Mouse (Mus musculus) megakaryocyte, embryonic 14.5 days (primary cell): ENCODE results near the gene Ppm1g. TPM values are rescaled to one million over a fixed set of nuclear protein-coding genes. Genes with fewer than 3 reads are reported as not detected.
A peak's percentile ranks its signal among the peaks of the same experiment; 100 is the strongest.

Source experiments
- H3K27me3 ChIP-seq: replicated peaks from 2 replicates; pipeline ENCODE3; 2012; ENCODE audit warnings: inconsistent platforms
- H3K36me3 ChIP-seq: replicated peaks from 2 replicates; pipeline ENCODE3; 2012; ENCODE audit warnings: low read length, inconsistent platforms, mixed read lengths
- H3K4me1 ChIP-seq: 2 replicates; pipeline ENCODE4 v1.6.1; 2012; ENCODE audit warnings: inconsistent platforms
- H3K4me3 ChIP-seq: replicated peaks from 2 replicates; pipeline ENCODE3; 2012; ENCODE audit warnings: moderate library complexity, mild to moderate bottlenecking, inconsistent platforms
- H3K9me3 ChIP-seq: 2 replicates; pipeline ENCODE4 v1.6.1; 2012; ENCODE audit warnings: inconsistent platforms
- FLI1 ChIP-seq: IDR thresholded peaks from 2 replicates; pipeline ENCODE4 v1.6.1; 2012; ENCODE audit warnings: low read length, inconsistent platforms, mixed read lengths
- GATA1 ChIP-seq: IDR thresholded peaks from 3 replicates; pipeline ENCODE4 v1.6.1; 2012; ENCODE audit warnings: mixed read lengths, low read length, inconsistent platforms, borderline replicate concordance
- polyA plus RNA-seq: library from polyadenylated mRNA; stranded (reverse); fragments of >175 nt; gene quantifications from 2 replicates; pipeline ENCODE4 v1.2.3, GENCODE M21; 2012; ENCODE audit warnings: low replicate concordance; ENCODE audit not compliant: insufficient read depth

Gene Ppm1g
- polyA plus RNA-seq, 1 experiment, result 188 TPM

DNA sequence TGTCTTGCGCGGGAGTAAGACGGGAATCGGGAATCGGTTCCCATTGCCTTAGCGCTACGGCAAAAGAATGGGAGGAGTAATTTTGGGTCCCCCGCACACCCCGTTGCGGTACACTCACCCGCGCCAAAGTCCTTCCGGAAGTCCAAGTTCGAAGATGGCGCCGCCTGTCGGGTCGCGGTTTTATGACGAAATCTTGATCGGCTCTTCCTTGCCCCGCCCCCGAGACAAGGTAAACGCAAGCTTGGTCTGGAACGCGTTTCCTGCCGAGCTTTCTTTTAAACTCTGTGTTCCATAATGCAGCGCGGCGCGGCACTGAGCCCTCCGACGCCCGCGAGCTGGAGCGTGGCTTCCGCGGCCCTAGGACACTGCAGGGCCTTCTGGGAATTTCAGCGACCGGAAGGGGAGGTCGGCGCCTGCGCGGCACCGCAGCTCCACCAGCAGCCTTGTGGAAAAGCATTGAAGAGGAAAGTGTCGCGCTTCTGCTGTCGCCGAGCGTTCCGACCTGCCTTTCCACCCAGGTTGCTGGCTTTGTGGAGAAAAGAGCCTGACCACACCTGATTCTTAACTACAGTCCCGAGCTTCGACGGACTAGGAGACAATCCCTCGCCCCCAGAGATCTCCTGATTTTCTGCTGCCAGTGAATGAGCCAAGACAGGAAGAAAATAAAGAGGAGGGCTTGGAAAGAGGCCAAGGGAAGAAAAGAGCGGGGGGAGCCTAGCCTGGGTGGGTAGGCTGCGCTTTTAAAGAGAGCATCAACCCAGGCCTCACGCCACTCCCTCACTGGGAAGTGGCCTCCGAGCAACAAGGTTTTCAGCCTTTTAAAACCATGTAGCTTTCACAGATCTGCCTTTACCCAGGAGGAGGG, 40.5 kb downstream of the Ppm1g start, which contains the start of the genes Gm29609 and Gtf3c2:
Gm29609 (minus strand) TSS at position 146 of the 865 bp plus-strand sequence.
Gtf3c2 (minus strand) TSS at position 379 of the 865 bp plus-strand sequence.
- TF ChIP-seq GATA1, result no peak
- peak; percentile 61; the same call in 1 of the 2 replicates for TF ChIP-seq FLI1
- Histone ChIP-seq H3K4me1 (peaks cover 60% of the 10 kb centered on the region), H3K9me3 (no peaks in the 10 kb centered on the region), H3K4me3 (peak within 1 kb of the TSS; percentile 95), H3K27me3 (no peaks in the 10 kb centered on the region), H3K36me3 (peaks cover 12% of the 10 kb centered on the region)

DNA sequence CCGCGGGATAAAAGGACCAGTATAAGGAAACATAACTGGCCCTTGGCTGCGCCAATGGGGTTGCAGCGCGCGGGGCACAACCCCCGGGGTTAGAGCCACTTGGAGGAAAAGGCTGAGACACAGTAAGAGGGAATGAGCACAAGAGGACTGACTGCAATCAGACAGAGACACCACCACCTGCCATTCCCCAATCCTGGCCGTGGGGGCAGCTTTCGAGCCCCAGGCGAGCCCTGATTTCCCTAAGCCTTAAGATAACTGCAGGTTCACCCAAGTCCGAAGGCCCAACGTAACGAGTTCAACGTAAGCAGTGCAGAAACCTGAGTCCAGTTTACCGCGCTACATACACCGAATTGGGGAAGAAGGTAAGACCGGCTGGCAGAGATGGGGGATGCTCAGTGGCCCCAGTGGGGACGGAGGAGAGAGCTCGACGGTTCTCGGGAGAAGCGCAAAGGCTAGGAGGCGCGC, 41.2 kb downstream of the Ppm1g start:
- TF ChIP-seq FLI1, result no peak
- no peak for TF ChIP-seq GATA1
- no peaks in the 10 kb centered on the region for H3K27me3 ChIP-seq
- no peaks in the 10 kb centered on the region for H3K9me3 ChIP-seq
- peaks cover 17% of the 10 kb centered on the region for H3K36me3 ChIP-seq
- H3K4me1 ChIP-seq, result peaks cover 60% of the 10 kb centered on the region
- H3K4me3 ChIP-seq, result peak overlapping the region; percentile 95

DNA sequence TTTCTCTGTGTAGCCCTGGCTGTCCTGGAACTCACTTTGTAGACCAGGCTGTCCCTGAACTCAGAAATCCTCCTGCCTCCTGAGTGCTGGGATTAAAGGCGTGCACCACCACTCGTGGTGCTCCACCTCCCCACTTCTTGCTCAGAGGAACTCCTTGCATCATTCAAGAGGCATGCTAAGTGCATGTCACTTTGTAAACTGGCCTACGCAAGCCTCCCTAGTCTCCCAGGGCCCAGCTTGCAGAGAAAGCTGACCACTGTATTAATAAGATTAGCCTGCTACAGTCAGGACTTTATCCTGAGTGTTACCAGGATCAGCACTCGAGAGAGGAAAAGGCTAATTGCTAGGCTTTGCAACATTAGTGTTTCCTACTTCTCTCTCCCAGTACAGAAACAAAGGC, 51.9 kb downstream of the Ppm1g start:
- Histone ChIP-seq H3K36me3 (peaks cover 94% of the 10 kb centered on the region), H3K27me3 (no peaks in the 10 kb centered on the region), H3K4me1 (peaks cover 7% of the 10 kb centered on the region; the same call in 1 of the 2 replicates), H3K4me3 (no peak overlapping the region), H3K9me3 (no peaks in the 10 kb centered on the region)
- TF ChIP-seq FLI1, result no peak
- TF ChIP-seq GATA1, result no peak

DNA sequence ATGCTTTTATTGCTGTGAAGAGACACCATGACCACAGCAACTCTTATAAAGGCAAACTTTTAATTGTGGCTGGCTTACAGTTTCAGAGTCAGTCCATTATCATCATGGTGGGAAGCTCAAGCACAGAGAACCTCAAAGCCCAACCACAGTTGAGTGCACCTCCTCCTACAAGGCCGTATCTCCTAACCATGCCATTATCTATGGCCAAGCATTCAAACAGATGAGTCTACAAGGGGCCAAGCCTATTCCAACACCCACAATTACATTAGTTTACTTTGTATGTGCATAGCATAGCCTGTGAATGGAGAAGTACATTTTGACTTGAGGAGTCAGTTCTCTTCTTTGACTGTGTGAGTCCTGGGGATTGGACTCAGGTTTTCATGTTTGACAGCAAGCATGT, 55.6 kb downstream of the Ppm1g start:
- TF ChIP-seq GATA1 (no peak), FLI1 (no peak)
- H3K4me3 ChIP-seq, result no peak overlapping the region
- H3K4me1 ChIP-seq, result peaks cover 20% of the 10 kb centered on the region
- H3K36me3 ChIP-seq, result peaks cover 99% of the 10 kb centered on the region
- H3K9me3 ChIP-seq, result no peaks in the 10 kb centered on the region
- no peaks in the 10 kb centered on the region for H3K27me3 ChIP-seq

DNA sequence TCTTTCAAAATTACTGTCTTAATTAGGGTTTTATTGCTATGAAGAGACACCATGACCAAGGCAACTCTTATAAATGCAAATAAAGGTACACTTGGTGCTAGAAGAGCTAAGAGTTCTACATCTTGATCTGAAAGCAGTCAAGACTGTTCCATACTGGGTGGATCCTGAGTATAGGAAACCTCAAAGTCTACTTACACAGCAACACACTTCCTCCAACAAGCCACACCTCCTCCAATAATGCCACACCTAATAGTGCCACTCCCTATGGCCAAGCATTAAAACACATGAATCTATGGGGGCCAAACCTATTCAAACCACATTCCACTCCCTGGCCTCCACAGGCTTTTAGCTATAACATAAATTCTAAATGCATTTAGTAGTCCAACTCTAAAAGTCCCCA, 58.0 kb downstream of the Ppm1g start:
- TF ChIP-seq FLI1 (no peak), GATA1 (no peak)
- Histone ChIP-seq H3K4me3 (no peak overlapping the region), H3K27me3 (no peaks in the 10 kb centered on the region), H3K9me3 (no peaks in the 10 kb centered on the region), H3K4me1 (peaks cover 20% of the 10 kb centered on the region), H3K36me3 (peaks cover 99% of the 10 kb centered on the region)

DNA sequence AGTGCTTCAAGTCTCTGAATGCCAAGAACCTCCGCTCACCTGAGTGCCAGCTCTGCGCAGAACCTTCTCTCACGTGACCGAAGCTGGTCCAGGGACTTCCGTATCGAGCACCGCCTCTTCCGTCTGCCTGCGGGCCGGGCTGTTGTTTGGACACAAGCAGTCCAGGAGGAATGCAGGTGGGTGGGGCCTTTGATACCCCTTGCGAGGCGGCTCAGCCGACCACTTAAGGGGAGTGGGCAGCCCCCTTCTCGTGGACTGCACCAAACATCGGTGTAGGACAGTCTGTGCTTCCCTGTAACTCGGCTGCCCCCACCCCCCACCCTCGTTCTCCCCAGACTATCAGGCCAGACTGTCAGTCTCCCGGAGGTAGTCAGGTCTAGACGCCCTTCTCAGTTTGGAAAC, 66.3 kb downstream of the Ppm1g start, which contains the start of gene Mpv17:
Mpv17 (minus strand) TSS at position 100 of the 402 bp plus-strand sequence.
- H3K4me3 ChIP-seq, result peak within 1 kb of the TSS; percentile 99
- H3K9me3 ChIP-seq, result no peaks in the 10 kb centered on the region
- peaks cover 36% of the 10 kb centered on the region for H3K4me1 ChIP-seq
- H3K27me3 ChIP-seq, result no peaks in the 10 kb centered on the region
- TF ChIP-seq FLI1 (no peak), GATA1 (no peak)
- H3K36me3 ChIP-seq, result peaks cover 59% of the 10 kb centered on the region

DNA sequence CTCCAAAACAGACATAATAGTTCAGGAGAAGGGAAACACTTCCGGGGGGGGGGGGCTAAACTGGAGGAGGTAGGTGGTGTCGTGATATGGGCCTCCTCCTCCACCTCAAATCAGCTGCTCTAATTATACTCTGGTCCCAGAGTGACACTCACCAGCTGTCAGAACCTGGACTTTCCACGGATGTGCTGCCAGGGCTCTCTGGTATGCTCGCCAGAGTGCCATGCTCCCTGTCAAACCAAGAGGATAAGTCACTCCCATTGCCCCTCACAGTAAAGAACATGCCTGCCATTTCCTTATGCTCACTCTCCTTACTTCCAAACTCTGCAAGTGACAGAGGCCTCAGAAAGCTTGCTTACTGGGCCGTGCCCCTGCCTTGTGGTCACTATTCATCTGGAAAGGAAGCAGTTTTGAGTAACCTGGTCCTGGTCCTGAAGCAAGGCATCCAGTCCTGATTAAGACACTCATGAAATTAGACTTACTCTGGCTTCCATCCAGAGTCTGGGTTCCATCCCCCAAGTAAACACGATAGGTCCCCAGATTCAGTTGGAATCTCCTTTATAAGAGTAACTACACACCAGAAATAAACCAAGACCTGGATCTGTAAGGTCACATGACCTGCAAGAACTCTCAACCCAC, 66.9 kb downstream of the Ppm1g start:
- peak overlapping the region; percentile 99 for H3K4me3 ChIP-seq
- H3K9me3 ChIP-seq, result no peaks in the 10 kb centered on the region
- peaks cover 39% of the 10 kb centered on the region for H3K4me1 ChIP-seq
- no peaks in the 10 kb centered on the region for H3K27me3 ChIP-seq
- peaks cover 56% of the 10 kb centered on the region for H3K36me3 ChIP-seq
- TF ChIP-seq GATA1, result no peak
- no peak for TF ChIP-seq FLI1

Other genes with a start within 250 kb of the Ppm1g start
- 6.5 and 48.6 TPM in 2 replicates for gene Atraid, start 172.4 kb downstream of the Ppm1g start, polyA plus RNA-seq
- 5.0 and 8.2 TPM in 2 replicates for gene Slc5a6, start 171.8 kb downstream of the Ppm1g start, polyA plus RNA-seq
- gene Cad, start 165.9 kb downstream of the Ppm1g start, polyA plus RNA-seq, result 218 and 333 TPM in 2 replicates
- gene Dnajc5g, start 114.4 kb downstream of the Ppm1g start, polyA plus RNA-seq, result not detected in 2 replicates
- gene Slc30a3, start 112.5 kb downstream of the Ppm1g start, polyA plus RNA-seq, result not detected in 2 replicates
- gene Trim54, start 104.0 kb downstream of the Ppm1g start, polyA plus RNA-seq, result not detected in 2 replicates
- gene Ucn, start 81.9 kb downstream of the Ppm1g start, polyA plus RNA-seq, result not detected in 2 replicates
- gene Mpv17, start 66.4 kb downstream of the Ppm1g start, polyA plus RNA-seq, result 9.4 and 46.6 TPM in 2 replicates
- 7.0 and 7.9 TPM in 2 replicates for gene Gm29609, start 40.8 kb downstream of the Ppm1g start, polyA plus RNA-seq
- gene Gtf3c2, start 40.5 kb downstream of the Ppm1g start, polyA plus RNA-seq, result 9.1 and 15.0 TPM in 2 replicates
- gene Snx17, start 27.5 kb downstream of the Ppm1g start, polyA plus RNA-seq, result 5.4 and 54.1 TPM in 2 replicates
- 92.1 and 146 TPM in 2 replicates for gene Eif2b4, start 27.3 kb downstream of the Ppm1g start, polyA plus RNA-seq
- 34.2 and 67.1 TPM in 2 replicates for gene Zfp513, start 18.4 kb downstream of the Ppm1g start, polyA plus RNA-seq
- 25.6 and 48.2 TPM in 2 replicates for gene Nrbp1, start 20.2 kb upstream of the Ppm1g start, polyA plus RNA-seq
- not detected in 2 replicates for gene Gm9970, start 20.5 kb upstream of the Ppm1g start, polyA plus RNA-seq
- 0.48 TPM in 1 of 2 replicates, not detected in the other for gene Krtcap3, start 31.0 kb upstream of the Ppm1g start, polyA plus RNA-seq
- gene Ift172, start 70.4 kb upstream of the Ppm1g start, polyA plus RNA-seq, result 8.8 and 19.3 TPM in 2 replicates
- gene Fndc4, start 75.4 kb upstream of the Ppm1g start, polyA plus RNA-seq, result not detected in 2 replicates
- not detected in 2 replicates for gene Gckr, start 76.8 kb upstream of the Ppm1g start, polyA plus RNA-seq
- gene Zfp512, start 231.7 kb upstream of the Ppm1g start, polyA plus RNA-seq, result 3.4 and 4.0 TPM in 2 replicates